In the genomic region with DNA sequence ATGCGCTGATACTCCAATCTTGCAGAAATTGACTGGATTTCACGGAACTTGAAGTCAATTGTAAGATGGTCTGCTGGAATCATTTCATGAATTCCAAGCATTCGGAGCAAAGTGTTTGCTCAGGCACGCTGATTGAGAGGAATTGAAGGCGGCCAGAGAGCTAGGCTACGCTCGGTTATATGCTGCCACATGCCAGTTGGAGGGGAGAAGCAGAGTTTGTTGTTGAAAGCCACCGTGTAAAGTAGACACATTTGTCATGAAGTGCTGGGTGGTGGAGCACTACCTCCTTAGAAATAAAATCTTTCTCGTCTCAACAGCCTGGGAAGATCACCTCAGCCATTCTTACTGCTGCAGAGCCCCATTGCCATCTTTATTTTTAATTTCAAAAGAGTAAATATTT, we compare ENCODE assay signal across 20 mouse cellular contexts.
DNase-seq lines count a peak whose midpoint lies in the region; ATAC-seq lines count a peak whose summit lies in the region.
"Had no signal": no experiment of that assay in that cellular context is flagged by ENCODE, and none has a peak within 500 bp of the region (broad histone marks: within the 10 kb centered on the region; RNA-seq: fewer than 3 reads in every experiment).

No protein-coding gene starts in this region.

- no peak for ATAC-seq in embryonic facial prominence, embryonic 14.5 days (ENCODE audit: low read depth)
- no peak for ATAC-seq in lung, embryonic 16.5 days (ENCODE audit: low read depth)
- ATAC-seq: activated CD4-positive, CD25-positive, alpha-beta regulatory T cell, adult 4 months; forebrain, embryonic 15.5 days; Patski had no signal

- H3K9me3 ChIP-seq in embryonic facial prominence, embryonic 14.5 days (ENCODE audit: control insufficient read depth, low read length): no peaks in the 10 kb centered on the region
- H3K9me3 ChIP-seq in embryonic facial prominence, embryonic 10.5 days: no peaks in the 10 kb centered on the region
- no peaks in the 10 kb centered on the region for H3K9me3 ChIP-seq in lung, embryonic 16.5 days (ENCODE audit: control insufficient read depth, low read length)
- H3K9me3 ChIP-seq: forebrain, embryonic 15.5 days; heart, embryonic 15.5 days; hindbrain, embryonic 15.5 days had no signal

- 62% methylated on average over 9 of the region's 9 CpGs for WGBS in embryonic facial prominence, embryonic 14.5 days
- WGBS in embryonic facial prominence, embryonic 10.5 days: 82% methylated on average over 9 of the region's 9 CpGs
- WGBS in lung, embryonic 16.5 days: 39% methylated on average over 9 of the region's 9 CpGs

- no peaks in the 10 kb centered on the region for H3K4me1 ChIP-seq in embryonic facial prominence, embryonic 14.5 days (ENCODE audit: control insufficient read depth, insufficient read depth, low read length)
- no peaks in the 10 kb centered on the region for H3K4me1 ChIP-seq in embryonic facial prominence, embryonic 10.5 days
- no peaks in the 10 kb centered on the region for H3K4me1 ChIP-seq in lung, embryonic 16.5 days (replicated peaks; ENCODE audit: control insufficient read depth, insufficient read depth, low read length)
- H3K4me1 ChIP-seq: forebrain, embryonic 15.5 days; heart, embryonic 15.5 days; hindbrain, embryonic 15.5 days had no signal

- no peak overlapping the region for H3K4me3 ChIP-seq in embryonic facial prominence, embryonic 14.5 days (ENCODE audit: low read depth, low read length)
- H3K4me3 ChIP-seq in embryonic facial prominence, embryonic 10.5 days: no peak overlapping the region
- no peak overlapping the region; the same call in 1 of the 2 replicates for H3K4me3 ChIP-seq in lung, embryonic 16.5 days (ENCODE audit: low read length)
- H3K4me3 ChIP-seq: forebrain, embryonic 15.5 days; heart, adult 2 months; heart, embryonic 15.5 days; hindbrain, embryonic 15.5 days had no signal

- DNase-seq in embryonic facial prominence, embryonic 14.5 days (ENCODE audit: low spot score): peak; percentile 23
- no peak for DNase-seq in embryonic facial prominence, embryonic 10.5 days (ENCODE audit: low spot score)
- no peak for DNase-seq in lung, adult 18-20 months
- peak; percentile 51 for DNase-seq in forelimb bud, embryonic 11.5 days (ENCODE audit: low read depth, low spot score)
- no peak for DNase-seq in heart, postnatal 14 days
- DNase-seq in heart, postnatal 10 days: no peak
- DNase-seq: adrenal gland, postnatal 14 days; cerebellum, adult 2 months; cerebellum, postnatal 10 days; gastrocnemius, postnatal 14 days; heart, adult 2 months; heart, postnatal 36 days had no signal

- H3K36me3 ChIP-seq in embryonic facial prominence, embryonic 14.5 days (ENCODE audit: control insufficient read depth, insufficient read depth, low read length): no peaks in the 10 kb centered on the region
- no peaks in the 10 kb centered on the region for H3K36me3 ChIP-seq in embryonic facial prominence, embryonic 10.5 days (replicated peaks)
- H3K36me3 ChIP-seq in lung, embryonic 16.5 days (ENCODE audit: control insufficient read depth, insufficient read depth, low read length): no peaks in the 10 kb centered on the region
- H3K36me3 ChIP-seq: forebrain, embryonic 15.5 days; heart, embryonic 15.5 days; hindbrain, embryonic 15.5 days had no signal

- H3K27ac ChIP-seq in embryonic facial prominence, embryonic 14.5 days (replicated peaks; ENCODE audit: low read depth, low read length): no peak overlapping the region
- H3K27ac ChIP-seq in embryonic facial prominence, embryonic 10.5 days (replicated peaks): no peak overlapping the region
- H3K27ac ChIP-seq in lung, embryonic 16.5 days (ENCODE audit: low read length): peak overlapping the region; percentile 22; the same call in 1 of the 2 replicates
- H3K27ac ChIP-seq: forebrain, embryonic 15.5 days; heart, adult 2 months; heart, embryonic 15.5 days; hindbrain, embryonic 15.5 days had no signal

- H3K4me2 ChIP-seq in embryonic facial prominence, embryonic 14.5 days (ENCODE audit: low read depth, low read length): no peak overlapping the region
- peak overlapping the region; percentile 31; the same call in 1 of the 2 replicates for H3K4me2 ChIP-seq in lung, embryonic 16.5 days (ENCODE audit: low read depth, low read length)
- H3K4me2 ChIP-seq: forebrain, embryonic 15.5 days; heart, embryonic 11.5 days; heart, embryonic 15.5 days; hindbrain, embryonic 15.5 days had no signal

- H3K27me3 ChIP-seq in embryonic facial prominence, embryonic 14.5 days (replicated peaks; ENCODE audit: control insufficient read depth, insufficient read depth, low read length): no peaks in the 10 kb centered on the region
- H3K27me3 ChIP-seq in embryonic facial prominence, embryonic 10.5 days (replicated peaks; ENCODE audit: low read depth, poor library complexity, severe bottlenecking): no peaks in the 10 kb centered on the region
- no peaks in the 10 kb centered on the region for H3K27me3 ChIP-seq in lung, embryonic 16.5 days (ENCODE audit: control insufficient read depth, insufficient read depth, low read depth, low read length)
- H3K27me3 ChIP-seq: CH12.LX; forebrain, embryonic 15.5 days; heart, embryonic 15.5 days; hindbrain, embryonic 15.5 days had no signal

- no peak overlapping the region for H3K9ac ChIP-seq in embryonic facial prominence, embryonic 14.5 days (ENCODE audit: low read depth, low read length)
- H3K9ac ChIP-seq in lung, embryonic 16.5 days (ENCODE audit: low read length): no peak overlapping the region
- H3K9ac ChIP-seq: forebrain, embryonic 15.5 days; heart, embryonic 15.5 days; hindbrain, embryonic 15.5 days had no signal

- intact Hi-C loops in heart, postnatal 14 days (cut with DNase I): no loop called here
- intact Hi-C loops in heart, postnatal 10 days (cut with DNase I): no loop called here

Comparison
In these comparisons a context has a peak if more than half of its experiments do, and no peak if none do; other contexts are left out.
1. DNase-seq: peak in embryonic facial prominence, embryonic 14.5 days (single experiment) and forelimb bud, embryonic 11.5 days (single experiment); none in embryonic facial prominence, embryonic 10.5 days (single experiment), lung, adult 18-20 months (0 of 2), heart, postnatal 14 days (0 of 2) and heart, postnatal 10 days (0 of 2).